Mouse (Mus musculus): ENCODE results near the gene Tmem59l.

DNA sequence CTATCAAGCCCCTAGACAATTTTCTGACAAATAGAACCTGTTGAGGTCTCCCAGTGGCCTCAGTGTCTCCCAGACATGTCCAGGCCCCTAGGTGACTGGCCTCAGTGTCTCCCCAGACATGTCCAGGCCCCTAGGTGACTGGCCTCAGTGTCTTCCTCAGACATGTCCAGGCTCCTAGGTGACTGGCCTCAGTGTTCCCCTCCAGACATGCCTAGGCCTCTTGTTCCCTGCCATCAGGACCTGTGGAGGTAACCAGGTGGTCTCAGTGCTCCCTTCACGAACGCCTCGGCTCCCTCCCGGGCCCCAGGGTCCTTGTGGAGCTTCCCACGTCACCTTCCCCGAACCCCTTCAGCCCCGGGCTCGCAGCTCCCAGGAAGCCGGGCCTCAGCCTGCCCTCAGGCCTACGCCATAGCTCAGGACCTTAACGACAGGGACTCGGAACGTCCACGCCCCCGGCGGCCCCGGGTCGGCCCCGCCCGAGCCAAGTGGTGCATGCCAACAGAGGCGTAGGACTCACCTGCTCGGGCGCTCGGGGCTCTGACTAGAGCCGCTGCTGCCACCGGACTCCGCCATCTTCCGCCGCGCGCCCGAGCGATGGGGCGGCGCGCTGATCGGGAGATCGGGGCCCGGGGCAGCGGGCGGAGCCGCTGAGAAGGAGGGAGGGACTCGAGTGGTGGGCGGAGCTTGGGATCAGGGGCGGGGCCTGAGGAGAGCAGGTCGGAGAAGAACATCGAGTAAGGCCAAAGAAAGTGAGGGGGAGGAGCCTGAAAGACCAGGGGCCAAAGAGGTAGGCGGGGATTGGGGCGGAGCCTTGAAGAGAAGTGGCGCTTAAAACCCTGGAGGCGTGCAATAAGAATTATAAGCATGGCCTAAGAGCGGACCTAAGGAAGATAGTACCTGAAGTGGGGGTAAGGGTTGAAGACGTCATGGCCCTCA is 10.6 kb downstream of the Tmem59l start, which contains the start of gene Klhl26:
- TF ChIP-seq CTCF (IDR thresholded peaks at IDR 0.05; ENCODE audit: low read depth, low read length) (no peak), POLR2A (IDR thresholded peaks at IDR 0.05; ENCODE audit: extremely low read depth, insufficient read depth, low read length) (peak; percentile 70; the same call in 1 of the 2 replicates)

All from liver, adult 2 months (tissue).